15 mouse cellular contexts compared by ENCODE assay signal in genomic region chr7:134611371-134611770, GRCm38 (mm10). TPM values are rescaled to one million over a fixed set of nuclear protein-coding genes. Genes with fewer than 3 reads are reported as not detected.
DNase-seq lines count a peak whose midpoint lies in the region; ATAC-seq and TF ChIP-seq lines count a peak whose summit lies in the region.
"Had no signal": no experiment of that assay in that cellular context is flagged by ENCODE, and none has a peak within 500 bp of the region (broad histone marks: within the 10 kb centered on the region; RNA-seq: fewer than 3 reads in every experiment).

No protein-coding gene starts in this region.

- WGBS in hindbrain, embryonic 14.5 days: 49% methylated on average over 9 of the region's 9 CpGs
- 77% methylated on average over 9 of the region's 9 CpGs for WGBS in hindbrain, embryonic 11.5 days
- WGBS in limb, embryonic 14.5 days: 20% methylated on average over 9 of the region's 9 CpGs
- 73% methylated on average over 9 of the region's 9 CpGs for WGBS in limb, embryonic 10.5 days

- no peak overlapping the region; the same call in 1 of the 2 replicates for H3K27ac ChIP-seq in hindbrain, embryonic 14.5 days
- H3K27ac ChIP-seq in hindbrain, embryonic 11.5 days (ENCODE audit: low read depth, low read length): no peak overlapping the region
- H3K27ac ChIP-seq in limb, embryonic 14.5 days (replicated peaks; ENCODE audit: low read depth, low read length): no peak overlapping the region
- no peak overlapping the region for H3K27ac ChIP-seq in limb, embryonic 10.5 days
- peak overlapping the region; percentile 7; the same call in 1 of the 2 replicates for H3K27ac ChIP-seq in embryonic fibroblast, embryonic 13.5 days (ENCODE audit: insufficient read depth, low read length)
- H3K27ac ChIP-seq: hindbrain, embryonic 13.5 days; liver, embryonic 12.5 days; midbrain, embryonic 12.5 days had no signal

- H3K9ac ChIP-seq in hindbrain, embryonic 14.5 days: no peak overlapping the region
- no peak overlapping the region for H3K9ac ChIP-seq in hindbrain, embryonic 11.5 days (ENCODE audit: low read depth, low read length)
- H3K9ac ChIP-seq in limb, embryonic 14.5 days (ENCODE audit: low read depth, low read length, severe bottlenecking): no peak overlapping the region
- H3K9ac ChIP-seq: hindbrain, embryonic 13.5 days; liver, embryonic 12.5 days; midbrain, embryonic 12.5 days had no signal

- peak; percentile 40 for DNase-seq in hindbrain, embryonic 14.5 days (ENCODE audit: low spot score)
- no peak for DNase-seq in hindbrain, embryonic 11.5 days (ENCODE audit: low spot score)
- DNase-seq in limb, embryonic 14.5 days (ENCODE audit: low spot score): peak; percentile 12
- DNase-seq in limb, embryonic 10.5 days (ENCODE audit: low spot score): no peak
- DNase-seq in Muller cell, postnatal 12 days (ENCODE audit: inconsistent ontology term): peak; percentile 70
- no peak for DNase-seq in urinary bladder, postnatal 4 days (ENCODE audit: low spot score in 2 of 2)
- DNase-seq: B cell, adult 2 months; gastrocnemius, postnatal 10 days; kidney, adult 9 months; thymus, adult 18-20 months had no signal

- no peak for TF ChIP-seq CTCF in embryonic fibroblast, embryonic 13.5 days (IDR thresholded peaks at IDR 0.05; ENCODE audit: borderline replicate concordance, insufficient read depth, low read length)

- no peak overlapping the region for H3K4me2 ChIP-seq in hindbrain, embryonic 14.5 days (replicated peaks)
- H3K4me2 ChIP-seq in hindbrain, embryonic 11.5 days (replicated peaks; ENCODE audit: low read depth, low read length): no peak overlapping the region
- H3K4me2 ChIP-seq in limb, embryonic 14.5 days (replicated peaks; ENCODE audit: low read depth, low read length, severe bottlenecking): no peak overlapping the region
- H3K4me2 ChIP-seq: hindbrain, embryonic 13.5 days; liver, embryonic 12.5 days; midbrain, embryonic 12.5 days had no signal

- no peaks in the 10 kb centered on the region for H3K9me3 ChIP-seq in hindbrain, embryonic 14.5 days (ENCODE audit: control insufficient read depth, low read length)
- H3K9me3 ChIP-seq in hindbrain, embryonic 11.5 days (ENCODE audit: control insufficient read depth, low read length): no peaks in the 10 kb centered on the region
- H3K9me3 ChIP-seq in limb, embryonic 14.5 days (ENCODE audit: control insufficient read depth, low read length): no peaks in the 10 kb centered on the region
- no peaks in the 10 kb centered on the region for H3K9me3 ChIP-seq in limb, embryonic 10.5 days (replicated peaks)
- H3K9me3 ChIP-seq: hindbrain, embryonic 13.5 days; liver, embryonic 12.5 days; midbrain, embryonic 12.5 days had no signal

- no peak overlapping the region for H3K4me3 ChIP-seq in hindbrain, embryonic 14.5 days (replicated peaks; ENCODE audit: low read length)
- H3K4me3 ChIP-seq in hindbrain, embryonic 11.5 days (ENCODE audit: low read depth, low read length): no peak overlapping the region
- no peak overlapping the region for H3K4me3 ChIP-seq in limb, embryonic 14.5 days (replicated peaks; ENCODE audit: low read length)
- H3K4me3 ChIP-seq in limb, embryonic 10.5 days: no peak overlapping the region
- H3K4me3 ChIP-seq in embryonic fibroblast, embryonic 13.5 days (ENCODE audit: insufficient read depth, low read length): no peak overlapping the region
- H3K4me3 ChIP-seq: erythroblast, embryonic 14.5 days; hindbrain, embryonic 13.5 days; liver, embryonic 12.5 days; midbrain, embryonic 12.5 days had no signal

- no peak for TF ChIP-seq POLR2A in limb, embryonic 14.5 days (IDR thresholded peaks at IDR 0.05; ENCODE audit: borderline replicate concordance, extremely low read depth, insufficient read depth, insufficient read length)
- TF ChIP-seq POLR2A in embryonic fibroblast, embryonic 13.5 days (IDR thresholded peaks at IDR 0.05; ENCODE audit: low read depth, low read length): no peak

- no peak for ATAC-seq in hindbrain, embryonic 14.5 days (ENCODE audit: low FRiP score)
- ATAC-seq in hindbrain, embryonic 11.5 days (ENCODE audit: low FRiP score): no peak
- no peak for ATAC-seq in limb, embryonic 14.5 days (ENCODE audit: low FRiP score, low read depth)
- ATAC-seq: liver, embryonic 12.5 days had no signal

- H3K36me3 ChIP-seq in hindbrain, embryonic 14.5 days (replicated peaks; ENCODE audit: control insufficient read depth, insufficient read depth): no peaks in the 10 kb centered on the region
- no peaks in the 10 kb centered on the region for H3K36me3 ChIP-seq in hindbrain, embryonic 11.5 days (ENCODE audit: control insufficient read depth, insufficient read depth, low read length)
- H3K36me3 ChIP-seq in limb, embryonic 14.5 days (ENCODE audit: control insufficient read depth, insufficient read depth, low read length): no peaks in the 10 kb centered on the region
- no peaks in the 10 kb centered on the region for H3K36me3 ChIP-seq in limb, embryonic 10.5 days
- H3K36me3 ChIP-seq: hindbrain, embryonic 13.5 days; liver, embryonic 12.5 days; midbrain, embryonic 12.5 days had no signal

- H3K4me1 ChIP-seq in hindbrain, embryonic 14.5 days (replicated peaks; ENCODE audit: control insufficient read depth, insufficient read depth, low read length): peaks cover 20% of the 10 kb centered on the region; the same call in 1 of the 2 replicates
- H3K4me1 ChIP-seq in hindbrain, embryonic 11.5 days (replicated peaks; ENCODE audit: control insufficient read depth, insufficient read depth, low read length): no peaks in the 10 kb centered on the region
- peaks cover 10% of the 10 kb centered on the region for H3K4me1 ChIP-seq in limb, embryonic 14.5 days (ENCODE audit: control insufficient read depth, insufficient read depth, low read length)
- H3K4me1 ChIP-seq in limb, embryonic 10.5 days: peaks cover 20% of the 10 kb centered on the region; the same call in 1 of the 2 replicates
- H3K4me1 ChIP-seq in embryonic fibroblast, embryonic 13.5 days (ENCODE audit: control insufficient read depth, insufficient read depth, low read length): peaks cover 4% of the 10 kb centered on the region; the same call in 1 of the 2 replicates
- H3K4me1 ChIP-seq: liver, embryonic 12.5 days; midbrain, embryonic 12.5 days had no signal

- H3K27me3 ChIP-seq in hindbrain, embryonic 14.5 days (ENCODE audit: control insufficient read depth, insufficient read depth, low read length): no peaks in the 10 kb centered on the region
- H3K27me3 ChIP-seq in hindbrain, embryonic 11.5 days (ENCODE audit: control insufficient read depth, insufficient read depth, low read length): no peaks in the 10 kb centered on the region
- H3K27me3 ChIP-seq in limb, embryonic 14.5 days (ENCODE audit: control insufficient read depth, insufficient read depth, low read length): no peaks in the 10 kb centered on the region
- H3K27me3 ChIP-seq in limb, embryonic 10.5 days (ENCODE audit: low read depth, poor library complexity, severe bottlenecking): no peaks in the 10 kb centered on the region
- H3K27me3 ChIP-seq: hindbrain, embryonic 13.5 days; liver, embryonic 12.5 days; midbrain, embryonic 12.5 days had no signal

RNA-seq across cellular contexts. Expression of gene Dock1, which starts 59.1 kb away (rescaled TPM):
- polyA plus RNA-seq in hindbrain, embryonic 14.5 days (2014; fragmentation: Nextera tagmentation; extraction: Ambion mirVana): 9.8 and 9.9 TPM in 2 replicates
- 22.3 and 25.0 TPM in 2 replicates for polyA plus RNA-seq in hindbrain, embryonic 11.5 days (2014; fragmentation: Nextera tagmentation; extraction: Ambion mirVana)
- polyA plus RNA-seq in limb, embryonic 14.5 days (2012; rRNA removed): 32.0 and 35.7 TPM in 2 replicates
- polyA plus RNA-seq in limb, embryonic 14.5 days (2014; fragmentation: Nextera tagmentation; extraction: Ambion mirVana): 40.0 and 45.9 TPM in 2 replicates
- 36.3 and 44.5 TPM in 2 replicates for polyA plus RNA-seq in limb, embryonic 10.5 days (2016; fragmentation: Nextera tagmentation; extraction: Ambion mirVana)
- 49.0 and 59.7 TPM in 2 replicates for polyA plus RNA-seq in embryonic fibroblast, embryonic 13.5 days (2011; ENCODE audit: insufficient read length, low read depth, missing spikeins)
- polyA plus RNA-seq: erythroblast, embryonic 14.5 days had no signal

Comparison
In these comparisons a context has a peak if more than half of its experiments do, and no peak if none do; other contexts are left out.
1. DNase-seq: peak in hindbrain, embryonic 14.5 days (single experiment), limb, embryonic 14.5 days (single experiment) and Muller cell, postnatal 12 days (single experiment); none in hindbrain, embryonic 11.5 days (single experiment), limb, embryonic 10.5 days (single experiment) and urinary bladder, postnatal 4 days (0 of 2).